Mouse (Mus musculus) v-Abl transformed pro-B cells (cell line): ENCODE results near the gene S100a14.

Experiments used
- in situ Hi-C, 2 experiments: fragments of 400-800 bp; cut with MboI; formaldehyde crosslinking; loops; one replicate each; pipeline ENCODE4 v1.15.1; 2025; ENCODE audit not compliant: unreplicated experiment in 2 of 2

Gene S100a14

DNA sequence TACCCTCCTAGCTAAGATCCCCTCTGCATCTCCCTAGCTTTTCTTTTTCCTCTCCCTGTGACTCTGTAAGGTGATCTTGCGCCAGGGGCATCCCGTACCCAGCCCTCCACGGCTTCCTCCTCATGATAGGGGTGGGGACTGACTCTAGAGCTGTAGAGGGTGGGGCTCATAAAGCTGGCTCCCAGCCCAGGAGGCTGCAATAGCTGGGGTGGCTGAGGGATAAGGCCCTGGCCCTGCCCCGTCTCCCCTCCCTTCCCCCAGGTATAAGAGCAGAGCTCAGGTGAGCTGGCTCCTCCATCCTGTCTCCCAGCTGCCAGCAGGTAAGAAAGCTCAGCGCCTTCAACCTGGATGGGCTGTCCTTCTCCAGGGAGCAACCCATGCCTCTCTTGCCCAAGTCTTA is at the start of gene S100a14:
TSS of gene S100a14 (plus strand) at position 277 of the 400 bp plus-strand sequence.
- in situ Hi-C loops, result no loop called here

DNA sequence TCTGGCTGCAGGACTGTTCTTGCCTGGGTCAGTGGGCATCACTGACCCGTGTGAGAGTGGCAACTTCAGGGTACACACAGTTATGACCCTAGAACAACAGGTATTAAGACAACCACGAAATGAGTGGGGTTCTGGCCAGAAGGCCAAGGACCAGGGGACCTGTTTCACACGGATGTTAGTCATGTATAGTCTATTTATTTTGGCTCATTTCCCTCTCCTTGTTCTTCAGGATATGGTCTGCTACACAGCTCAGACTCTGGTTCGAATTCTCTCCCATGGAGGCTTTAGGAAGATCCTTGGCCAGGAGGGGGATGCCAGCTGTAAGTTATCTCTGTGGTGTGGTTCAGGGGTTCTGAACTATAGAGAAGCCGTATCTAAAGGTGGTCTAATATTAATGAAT is 39.7 kb upstream of the S100a14 start:
- in situ Hi-C loops, result no loop called here

DNA sequence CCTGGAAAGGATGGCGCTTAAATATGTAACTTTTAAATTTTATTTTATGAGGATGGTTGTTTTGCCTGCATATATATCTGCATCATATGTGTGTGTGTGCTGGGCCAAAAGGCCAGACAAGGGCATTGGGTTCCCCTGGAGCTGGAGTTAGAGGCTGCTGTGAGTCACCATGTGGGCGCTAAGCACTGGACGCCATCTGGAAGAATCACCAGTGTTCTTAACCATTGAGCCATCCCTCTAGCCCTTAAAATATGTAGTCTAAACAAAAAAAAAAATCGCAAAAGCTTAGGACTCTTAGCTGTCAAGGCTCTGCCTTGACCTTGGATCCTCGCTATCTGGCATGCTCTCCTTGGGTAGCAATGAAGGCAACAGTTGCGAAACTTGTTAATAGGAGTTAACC is 38.1 kb upstream of the S100a14 start:
- in situ Hi-C loops, result no loop called here

DNA sequence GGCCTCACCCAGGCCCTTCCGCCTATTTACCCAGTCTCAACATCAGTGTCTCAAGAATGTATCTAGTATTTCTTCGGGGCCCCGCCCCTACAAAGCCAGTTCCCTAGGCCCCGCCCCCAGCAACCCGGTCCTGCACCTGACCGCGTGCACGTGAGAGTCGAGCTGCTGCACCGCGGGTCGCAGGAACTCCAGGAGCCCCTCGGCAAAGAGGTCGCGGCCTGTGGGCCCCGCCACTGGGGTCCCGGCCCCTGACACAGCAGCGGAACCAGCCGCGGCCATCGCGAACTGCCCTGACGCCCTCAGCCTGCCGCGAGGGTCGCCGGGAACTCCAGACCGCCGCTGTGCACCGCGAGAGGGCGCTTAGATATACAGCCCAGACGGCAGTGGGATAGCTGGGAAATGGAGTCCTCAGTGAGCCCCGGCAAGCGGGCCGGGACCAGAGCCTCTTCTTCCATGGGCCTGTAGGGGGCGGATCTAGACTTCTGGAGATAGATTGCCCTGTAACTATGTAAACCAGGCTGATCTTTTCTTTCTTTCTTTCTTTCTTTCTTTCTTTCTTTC is 35.9 kb upstream of the S100a14 start, which contains the start of gene Snapin:
TSS of gene Snapin (minus strand) at position 338 of the 561 bp plus-strand sequence.
- in situ Hi-C loops, result loop anchor here (5.0 kb wide), 2 partner anchors 97 to 122 kb away; partner anchors contain the start of gene S100a6 (in 2 of the 2)

DNA sequence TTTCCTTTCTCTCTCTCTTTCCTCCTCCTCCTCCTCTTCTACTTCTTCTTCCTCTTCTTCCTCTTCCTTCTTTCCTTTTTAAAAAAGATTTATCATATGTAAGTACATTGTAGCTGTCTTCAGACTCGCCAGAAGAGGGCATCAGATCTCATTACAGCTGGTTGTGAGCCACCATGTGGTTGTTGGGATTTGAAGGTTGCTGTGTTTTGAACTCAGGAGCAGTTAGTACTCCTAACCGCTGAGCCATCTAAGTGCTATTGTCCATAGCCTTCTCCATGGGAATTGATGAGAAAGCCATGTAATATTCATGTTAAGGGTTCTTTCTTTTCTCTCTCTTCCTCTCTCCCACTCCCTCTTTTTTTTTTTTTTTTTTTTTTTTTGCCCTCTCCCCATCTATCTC is 35.3 kb upstream of the S100a14 start:
- in situ Hi-C loops, result loop anchor here (5.0 kb wide), 2 partner anchors 96 to 121 kb away; partner anchors contain the start of gene S100a6 (in 2 of the 2)

DNA sequence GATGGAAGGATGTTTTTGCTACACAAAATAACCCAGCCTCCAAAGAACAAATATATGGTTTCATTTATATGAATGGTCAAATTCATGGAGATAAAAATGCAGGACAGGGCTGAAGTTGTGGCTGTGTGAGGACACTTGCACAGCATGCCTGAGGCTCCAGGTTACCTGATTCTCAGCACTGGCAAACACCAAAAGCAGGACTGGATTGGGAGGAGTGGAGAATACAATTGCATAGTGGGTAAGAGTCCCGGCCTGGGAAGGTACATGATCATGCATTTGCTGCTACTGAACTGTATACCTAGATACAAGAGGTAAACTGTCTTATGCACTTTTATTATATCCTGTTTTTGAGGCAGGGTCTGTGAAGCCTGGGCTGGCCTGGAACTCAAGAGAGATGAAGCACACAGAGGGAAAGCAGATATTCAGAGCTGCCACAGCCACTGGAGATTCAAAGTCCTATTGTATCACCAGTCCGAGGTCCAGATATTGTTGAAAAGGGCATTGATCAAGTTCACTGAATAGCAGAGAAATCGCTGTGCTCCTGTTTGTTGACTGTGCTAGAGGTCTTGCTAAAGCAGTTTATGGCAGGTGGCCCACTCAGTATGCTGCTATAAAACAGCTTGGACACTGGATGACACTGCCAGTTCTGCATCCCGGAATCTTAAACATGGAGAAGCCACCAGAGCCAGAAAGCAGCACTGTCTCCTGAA is 32.7 kb upstream of the S100a14 start:
- in situ Hi-C loops, result loop anchor here (5.0 kb wide), 2 partner anchors 93 to 118 kb away; partner anchors contain the start of gene S100a6 (in 2 of the 2)

DNA sequence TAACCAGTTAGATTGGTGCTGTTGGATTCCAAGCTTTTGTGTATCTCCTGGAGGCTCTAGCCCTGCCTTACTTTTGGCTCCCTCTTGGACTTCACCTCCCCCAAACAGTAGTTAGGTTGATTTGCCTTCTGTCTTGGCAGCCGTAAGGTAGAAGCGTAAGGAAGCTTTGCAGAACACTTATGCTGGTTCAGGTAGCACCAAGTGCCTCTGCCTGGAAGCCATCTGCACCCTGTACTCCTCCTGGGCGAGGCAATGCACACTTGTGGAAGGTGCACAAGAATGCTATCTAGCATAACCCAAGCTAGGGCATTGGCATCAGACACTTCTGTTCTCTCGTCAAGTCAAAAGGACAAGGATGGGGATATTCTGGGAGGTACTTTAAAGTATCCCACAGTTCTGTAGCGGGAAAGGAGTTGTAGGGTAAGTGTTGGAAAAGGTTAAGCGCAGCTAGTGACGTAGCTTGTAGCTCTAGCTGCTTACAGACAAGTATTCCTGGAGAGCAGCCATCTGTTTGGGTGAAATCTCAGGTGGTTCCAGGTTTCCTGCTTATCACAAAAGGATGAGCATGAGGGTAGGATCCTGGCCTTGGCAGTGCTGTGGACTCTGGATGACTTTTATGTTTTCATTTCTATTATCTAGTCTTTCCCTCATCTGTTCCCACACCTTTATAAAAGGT is 30.7 kb upstream of the S100a14 start:
- in situ Hi-C loops, result no loop called here

DNA sequence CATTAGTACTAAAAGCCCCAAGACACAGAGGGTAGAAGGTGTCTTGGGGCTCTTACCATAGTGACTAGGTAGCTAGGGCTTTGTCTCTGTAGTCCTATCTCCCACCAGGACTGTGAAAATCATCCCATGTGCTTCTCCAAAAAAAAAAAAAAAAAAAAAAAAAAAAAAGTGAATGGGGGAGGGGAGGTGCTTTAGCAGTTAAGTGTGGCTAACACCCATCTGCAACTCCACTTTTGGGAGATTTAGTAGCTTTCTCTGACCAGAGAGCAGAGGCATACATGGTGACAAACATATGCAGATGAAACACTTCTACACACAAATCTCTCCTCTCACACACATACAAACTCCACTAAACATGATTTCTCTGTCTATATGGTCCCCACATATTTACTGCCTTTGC is 29.1 kb upstream of the S100a14 start:
- in situ Hi-C loops, result no loop called here

DNA sequence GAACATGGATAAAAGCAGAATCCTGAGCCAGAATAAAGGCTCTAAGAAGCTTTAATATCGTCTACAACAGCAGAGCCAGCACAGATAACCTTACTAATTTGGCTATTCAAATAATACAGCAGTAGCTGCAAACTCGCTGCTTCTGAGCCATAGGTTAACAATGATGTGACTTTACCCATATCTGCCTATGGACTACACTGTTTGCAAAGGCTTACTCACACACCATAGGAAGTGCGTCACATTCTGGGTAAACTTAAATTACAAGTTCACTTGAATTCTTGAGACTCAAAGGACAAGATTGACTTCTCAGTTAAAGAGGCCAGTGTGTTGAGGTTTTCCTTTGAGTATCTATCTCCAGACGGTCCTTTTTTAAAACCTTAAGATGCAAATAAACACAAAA is 23.2 kb upstream of the S100a14 start:
- in situ Hi-C loops, result no loop called here

DNA sequence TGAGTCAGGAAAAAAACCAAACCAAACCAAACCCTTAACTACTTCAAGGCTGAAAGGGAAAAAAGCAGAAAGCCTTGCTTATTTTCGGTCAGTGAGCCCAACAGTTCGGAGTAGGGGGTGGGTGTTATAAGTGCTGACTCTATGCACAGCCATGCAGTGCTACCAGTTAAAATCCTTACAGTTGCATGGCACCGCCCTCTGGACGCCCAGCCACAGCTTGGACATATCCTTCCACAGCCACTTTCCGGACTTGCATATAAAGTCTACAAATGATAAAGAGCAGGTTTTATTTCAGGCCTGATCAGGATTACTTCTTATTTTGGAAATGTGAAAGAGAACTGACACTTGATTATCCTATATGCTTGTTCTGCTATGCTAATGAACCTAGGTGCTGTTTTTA is 21.4 kb upstream of the S100a14 start:
- in situ Hi-C loops, result no loop called here

DNA sequence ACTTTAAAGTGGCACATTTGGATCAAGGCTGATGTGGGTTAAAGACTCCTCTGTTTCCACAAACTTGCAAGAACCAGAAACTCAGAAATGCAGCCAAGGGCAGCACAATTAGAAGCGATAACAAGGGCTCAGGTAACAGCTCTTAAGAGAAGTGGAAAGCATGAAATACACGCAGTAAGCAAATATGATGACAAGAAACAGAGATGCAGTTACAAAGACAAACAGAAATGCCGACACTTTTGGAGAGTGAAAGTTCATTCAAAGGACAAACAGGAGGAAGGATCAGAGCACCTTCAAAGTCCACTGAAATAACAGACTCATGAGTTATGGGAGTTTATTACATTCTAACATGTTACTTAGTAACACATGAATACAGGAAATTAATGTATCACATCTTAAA is 20.3 kb upstream of the S100a14 start:
- in situ Hi-C loops, result no loop called here

DNA sequence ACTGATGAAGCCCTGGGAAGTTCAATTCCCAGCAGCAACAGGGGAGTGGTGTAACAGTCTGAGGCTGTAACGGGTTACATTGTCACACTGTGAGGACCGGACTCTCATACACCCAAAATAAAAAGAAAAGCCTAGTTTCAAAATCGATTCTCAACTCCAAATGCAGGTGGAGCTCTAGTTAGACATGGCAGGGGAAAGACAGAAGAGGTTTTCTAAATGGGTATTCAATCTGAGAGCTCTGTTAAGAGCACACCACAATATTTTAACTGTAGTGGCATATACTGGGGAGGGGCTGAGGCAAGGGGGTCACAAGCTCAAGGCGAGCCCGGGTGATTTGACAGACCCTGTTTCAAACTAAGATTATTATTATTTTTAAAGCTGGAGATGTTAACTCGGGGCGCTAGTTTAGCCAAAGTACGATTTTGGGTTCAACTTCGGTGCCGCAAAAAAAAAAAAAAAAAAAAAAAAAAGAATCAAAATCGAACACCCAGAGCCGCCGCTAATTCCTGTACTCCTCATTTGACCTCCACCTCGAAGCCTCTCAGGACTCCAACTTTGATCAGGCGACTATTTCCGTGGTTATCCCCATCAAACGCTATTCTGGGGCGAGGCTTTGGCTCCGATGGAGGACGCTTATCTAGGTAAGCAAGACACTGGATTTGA is 18.2 kb upstream of the S100a14 start:
- in situ Hi-C loops, result no loop called here

DNA sequence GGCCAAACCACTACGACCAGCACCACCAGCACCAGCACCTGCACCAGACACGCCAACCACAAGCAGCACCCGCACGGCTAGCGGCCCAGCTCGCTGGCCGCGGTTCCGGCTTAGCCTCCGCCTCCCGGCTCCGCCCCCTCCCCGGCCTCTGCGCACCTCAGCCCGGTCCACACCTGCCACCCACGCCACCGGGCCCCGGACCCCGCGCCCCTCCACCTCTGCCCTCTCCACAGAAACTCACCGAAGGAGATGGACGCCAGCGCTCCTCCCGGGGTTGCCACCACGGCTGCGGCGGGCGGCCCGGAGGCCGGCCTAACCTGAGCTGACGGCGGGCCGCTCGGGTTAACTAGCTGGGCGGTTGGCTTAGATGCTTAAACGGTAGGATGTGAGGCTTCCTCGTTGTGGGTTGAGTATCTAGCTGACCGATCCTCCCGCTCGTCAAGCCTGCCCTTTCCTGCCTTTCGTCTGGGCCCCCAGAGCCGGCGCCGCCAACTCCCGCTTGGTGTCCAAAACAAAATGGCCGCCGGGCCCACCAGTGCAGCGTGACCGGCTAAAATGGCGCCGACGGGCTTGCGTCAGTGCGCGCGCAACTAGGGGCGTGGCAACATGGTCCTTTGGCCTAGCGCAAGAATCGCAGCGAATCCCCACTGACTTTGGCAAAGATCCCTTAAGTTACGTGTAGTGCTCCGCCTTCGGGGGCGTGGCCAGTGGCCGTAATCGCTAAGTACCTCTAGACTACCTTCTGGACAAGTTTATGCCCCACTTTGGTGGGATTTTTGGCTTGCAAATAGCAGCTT is 17.5 kb upstream of the S100a14 start, which contains the start of gene Chtop:
TSS of gene Chtop (minus strand) at position 549 of the 797 bp plus-strand sequence.
- in situ Hi-C loops, result no loop called here

DNA sequence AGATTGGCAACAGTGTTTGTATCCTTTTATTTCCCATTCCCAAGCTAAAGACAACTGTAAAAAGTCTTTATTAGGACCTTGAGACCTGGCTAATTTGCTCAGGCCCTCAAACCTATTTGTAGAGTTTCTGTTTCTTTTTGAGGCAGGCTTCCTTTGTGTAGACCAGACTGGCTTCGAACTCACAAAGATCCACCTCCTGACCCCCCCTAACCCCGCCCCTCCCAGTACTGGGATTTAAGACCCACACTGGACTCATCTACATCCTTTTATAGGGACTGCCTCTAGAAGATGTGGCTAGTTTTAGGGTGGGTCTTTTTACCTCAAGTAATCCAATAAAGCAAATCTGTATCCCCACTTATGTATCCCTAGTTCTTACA is 16.9 kb upstream of the S100a14 start:
- in situ Hi-C loops, result no loop called here

DNA sequence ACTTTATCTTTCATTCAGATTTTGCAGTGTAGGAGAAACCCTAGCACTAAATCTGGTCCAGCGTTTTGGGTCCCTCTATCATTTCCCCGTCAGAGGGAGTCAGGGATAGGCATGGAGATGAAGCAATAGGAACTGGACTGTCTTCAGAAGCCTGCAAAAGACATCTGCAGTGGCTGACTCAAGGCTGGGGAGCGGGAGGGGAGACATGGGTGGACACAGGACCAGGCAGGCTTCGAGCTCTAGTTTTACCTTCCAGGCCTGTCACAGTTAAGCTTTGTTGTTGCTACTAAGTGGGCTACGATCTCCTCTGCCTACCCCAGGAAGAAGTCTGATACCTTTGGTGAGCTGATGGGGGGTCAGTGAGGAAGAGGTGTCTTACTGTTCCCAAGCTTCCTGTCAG is 14.4 kb upstream of the S100a14 start:
- in situ Hi-C loops, result no loop called here

DNA sequence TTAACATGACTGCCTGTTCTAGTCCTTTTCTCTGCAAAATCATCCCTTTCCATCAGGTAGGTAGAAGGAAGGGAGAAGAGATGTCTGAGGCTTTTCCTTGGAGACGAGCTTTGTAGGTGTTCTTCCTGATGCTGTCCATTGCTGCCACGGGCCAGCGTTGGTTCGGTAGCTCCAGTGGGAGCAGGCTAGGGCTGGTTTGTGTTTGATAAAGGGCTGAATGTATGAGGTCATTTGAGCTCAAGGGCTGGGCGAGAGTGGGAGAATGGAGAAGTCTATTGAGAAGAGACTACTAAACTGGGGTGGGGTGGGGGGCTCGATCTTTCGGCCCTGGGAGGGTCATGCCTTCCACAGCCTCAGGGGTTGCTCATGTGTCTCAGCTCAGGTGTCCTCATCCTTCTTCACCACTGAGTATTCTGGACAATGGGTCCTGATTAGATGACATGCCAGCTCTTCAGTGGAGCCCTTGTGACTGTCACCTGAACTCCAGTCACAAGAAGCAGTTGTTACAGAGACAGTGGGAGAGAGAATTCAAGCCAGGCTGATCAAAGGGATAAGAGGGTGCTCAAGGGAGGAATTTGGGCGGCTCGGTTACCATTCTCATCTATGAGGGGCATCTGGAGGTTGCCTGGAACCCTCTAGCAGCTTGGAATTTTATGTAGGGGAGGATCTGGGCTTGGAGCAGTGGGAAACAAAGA is 13.6 kb upstream of the S100a14 start:
- in situ Hi-C loops, result no loop called here

DNA sequence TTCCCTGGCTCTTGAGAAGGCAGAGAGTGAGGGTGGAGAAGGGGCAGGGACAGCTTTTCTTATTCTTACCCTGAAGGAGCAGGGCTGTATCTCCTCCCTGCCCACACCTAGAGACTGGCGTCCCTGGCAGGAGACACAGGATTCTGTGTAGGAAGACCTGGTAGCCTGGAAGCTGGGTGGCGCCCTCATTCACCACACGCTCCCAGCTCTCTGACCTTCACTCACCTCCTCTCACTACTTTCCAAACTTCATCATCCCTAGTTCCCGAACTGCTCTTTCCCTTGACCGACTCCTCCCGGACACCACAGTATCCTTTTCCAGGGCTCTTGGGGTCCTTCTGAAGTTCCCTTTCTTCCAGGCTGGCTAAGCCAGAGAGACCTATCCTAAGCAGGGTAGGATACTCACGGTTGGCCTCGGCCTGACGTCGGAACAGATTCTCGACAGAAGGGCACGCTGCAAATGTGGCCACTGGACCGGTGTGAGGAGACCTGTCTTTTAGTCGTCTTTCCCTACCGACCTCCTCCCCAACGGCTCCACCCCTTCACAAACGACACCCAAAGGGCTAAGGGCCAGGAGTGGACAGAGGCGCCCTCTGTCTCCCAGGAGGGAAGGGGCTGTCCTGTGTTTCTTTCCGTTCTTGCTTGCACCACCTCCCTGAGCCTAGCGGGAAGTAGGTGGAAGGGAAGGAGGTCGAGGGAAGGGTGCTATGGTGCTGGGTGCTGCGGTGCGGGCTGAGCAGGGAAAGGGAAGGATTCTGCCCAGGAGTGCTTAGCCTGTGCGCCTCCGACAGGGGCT is 12.7 kb upstream of the S100a14 start, which contains the start of the genes S100a1 and S100a13:
TSS of gene S100a1 (minus strand) at position 597 of the 795 bp plus-strand sequence.
TSS of gene S100a13 (plus strand) at position 640 of the 795 bp plus-strand sequence.
- in situ Hi-C loops, result no loop called here

DNA sequence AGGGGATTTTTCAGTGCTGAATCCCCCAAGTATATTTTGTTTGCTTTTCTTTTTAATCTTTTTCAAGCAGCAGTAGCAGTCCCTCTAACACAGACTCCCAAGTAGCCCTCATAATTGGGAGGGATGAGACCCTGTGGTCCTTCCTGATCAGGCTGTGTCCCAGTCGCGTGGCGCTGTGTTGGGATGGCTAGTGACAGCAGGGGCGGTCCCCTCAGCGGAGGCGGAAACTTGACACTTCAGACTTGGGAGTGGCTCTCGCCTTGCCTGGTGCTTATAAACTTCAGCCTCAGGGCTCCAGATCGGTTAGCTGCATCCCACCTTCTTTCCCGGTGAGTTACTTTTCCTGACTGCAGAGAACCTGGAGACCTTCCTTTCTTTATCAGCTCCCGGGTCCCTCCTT is 12.0 kb upstream of the S100a14 start:
- in situ Hi-C loops, result no loop called here

DNA sequence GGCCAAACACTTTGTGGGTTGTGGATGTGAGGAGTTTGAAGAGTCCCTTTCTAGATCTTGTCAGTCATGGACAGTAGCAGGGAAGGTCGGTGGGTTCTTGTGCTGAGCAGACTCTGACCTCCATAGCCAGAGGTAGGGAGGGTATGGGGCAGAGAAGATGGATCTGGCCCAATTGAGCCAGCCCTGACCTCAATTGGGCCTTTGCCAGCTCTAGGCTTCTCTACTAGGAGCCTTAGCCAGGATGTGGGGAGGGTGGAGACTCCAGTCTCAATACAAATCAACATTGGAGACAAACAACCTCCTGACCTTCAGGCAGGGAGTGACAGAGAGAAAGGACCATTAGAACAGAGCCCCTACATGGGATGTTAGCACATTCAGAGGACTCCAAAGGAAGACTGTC is 11.4 kb upstream of the S100a14 start:
- in situ Hi-C loops, result no loop called here
